Mouse (Mus musculus): ENCODE data around the gene Gns. TPM values are rescaled to one million over a fixed set of nuclear protein-coding genes. Genes with fewer than 3 reads are reported as not detected.

Gene Gns
- total RNA-seq, 2 experiments from 2014 or later: 13.0 to 17.2 TPM

- ATAC-seq (replicated peaks; ENCODE audit: low FRiP score, poor library complexity, severe bottlenecking): no peak
Measured at GRCm38 (mm10) chr10:121426458-121427070, 61.7 kb downstream of the Gns start.

GRCm38 (mm10) chr10:121427136-121427535, 62.2 kb downstream of the Gns start:
- no peak for ATAC-seq (replicated peaks; ENCODE audit: low FRiP score, poor library complexity, severe bottlenecking)

GRCm38 (mm10) chr10:121428011-121428711, 63.3 kb downstream of the Gns start:
- no peak for ATAC-seq (replicated peaks; ENCODE audit: low FRiP score, poor library complexity, severe bottlenecking)

GRCm38 (mm10) chr10:121429089-121429488, 64.2 kb downstream of the Gns start:
- no peak for ATAC-seq (replicated peaks; ENCODE audit: low FRiP score, poor library complexity, severe bottlenecking)

- no peak for ATAC-seq (replicated peaks; ENCODE audit: low FRiP score, poor library complexity, severe bottlenecking)
Measured at GRCm38 (mm10) chr10:121429581-121429980, 64.7 kb downstream of the Gns start.

- ATAC-seq (replicated peaks; ENCODE audit: low FRiP score, poor library complexity, severe bottlenecking): no peak
Measured at GRCm38 (mm10) chr10:121429981-121430682, 65.2 kb downstream of the Gns start.

- ATAC-seq (replicated peaks; ENCODE audit: low FRiP score, poor library complexity, severe bottlenecking): no peak
Measured at GRCm38 (mm10) chr10:121430764-121431540, 66.1 kb downstream of the Gns start.

- no peak for ATAC-seq (replicated peaks; ENCODE audit: low FRiP score, poor library complexity, severe bottlenecking)
Measured at GRCm38 (mm10) chr10:121432041-121432634, 67.2 kb downstream of the Gns start.

GRCm38 (mm10) chr10:121432635-121433280, 67.9 kb downstream of the Gns start:
- 0 out of 2 replicates have a peak, but pooled peaks have one; percentile 11 for ATAC-seq (replicated peaks; ENCODE audit: low FRiP score, poor library complexity, severe bottlenecking)

- ATAC-seq (replicated peaks; ENCODE audit: low FRiP score, poor library complexity, severe bottlenecking): no peak
Measured at GRCm38 (mm10) chr10:121434441-121435103, 69.7 kb downstream of the Gns start.

- ATAC-seq (replicated peaks; ENCODE audit: low FRiP score, poor library complexity, severe bottlenecking): no peak
Measured at GRCm38 (mm10) chr10:121435546-121436257, 70.8 kb downstream of the Gns start.

- no peak for ATAC-seq (replicated peaks; ENCODE audit: low FRiP score, poor library complexity, severe bottlenecking)
Measured at GRCm38 (mm10) chr10:121436258-121436645, 71.4 kb downstream of the Gns start.

- ATAC-seq (replicated peaks; ENCODE audit: low FRiP score, poor library complexity, severe bottlenecking): no peak
Measured at GRCm38 (mm10) chr10:121436693-121437092, 71.8 kb downstream of the Gns start.

GRCm38 (mm10) chr10:121438109-121438508, 73.2 kb downstream of the Gns start:
- ATAC-seq (replicated peaks; ENCODE audit: low FRiP score, poor library complexity, severe bottlenecking): no peak

- no peak for ATAC-seq (replicated peaks; ENCODE audit: low FRiP score, poor library complexity, severe bottlenecking)
Measured at GRCm38 (mm10) chr10:121439310-121439731, 74.4 kb downstream of the Gns start.

- no peak for ATAC-seq (replicated peaks; ENCODE audit: low FRiP score, poor library complexity, severe bottlenecking)
Measured at GRCm38 (mm10) chr10:121443791-121444190, 78.9 kb downstream of the Gns start.

- ATAC-seq (replicated peaks; ENCODE audit: low FRiP score, poor library complexity, severe bottlenecking): no peak
Measured at GRCm38 (mm10) chr10:121444198-121444597, 79.3 kb downstream of the Gns start.

GRCm38 (mm10) chr10:121445808-121446207, 80.9 kb downstream of the Gns start:
- ATAC-seq (replicated peaks; ENCODE audit: low FRiP score, poor library complexity, severe bottlenecking): no peak
